Comparison of ENCODE assay signal across 11 mouse cellular contexts in the genomic region with DNA sequence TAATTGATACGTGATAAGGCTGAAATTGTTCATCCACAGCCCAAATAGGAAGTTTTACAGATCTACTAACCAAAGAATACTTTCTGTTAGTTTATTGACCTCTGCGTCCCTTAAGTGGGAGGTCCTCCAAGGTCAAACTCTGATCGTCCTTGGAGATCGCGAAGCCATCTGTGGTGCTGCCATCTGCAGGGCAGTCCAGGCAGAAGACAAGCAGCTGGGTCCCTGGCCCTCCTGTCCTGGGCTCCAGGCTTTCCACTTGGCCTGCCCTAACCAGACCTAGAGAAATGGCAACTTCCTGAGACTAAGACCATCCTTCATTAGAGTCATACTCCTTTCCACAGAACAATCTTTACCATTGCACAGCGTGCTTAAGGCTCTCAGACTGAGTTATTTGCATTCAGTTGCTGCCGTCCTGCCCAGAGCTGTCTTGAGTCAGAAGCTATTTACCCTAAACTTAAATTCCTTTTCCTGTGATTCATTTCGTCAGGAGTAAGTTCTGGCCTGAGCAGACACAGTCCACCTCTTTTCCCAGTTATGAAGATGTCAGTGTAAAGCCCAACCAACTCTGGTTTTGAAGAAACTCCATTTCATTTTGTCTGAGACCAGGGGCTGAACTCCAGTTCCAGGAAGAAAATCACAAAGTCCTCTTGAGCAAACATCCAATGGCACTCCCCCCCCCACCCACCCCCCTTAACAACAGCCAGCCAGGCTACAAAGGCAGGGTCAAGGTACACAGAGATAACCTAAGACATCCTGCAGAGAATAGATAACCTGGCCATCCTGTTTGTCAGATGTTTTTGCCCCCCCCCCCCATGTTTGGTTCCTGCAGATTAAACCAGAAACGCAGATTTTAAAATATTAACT. TPM values are rescaled to one million over a fixed set of nuclear protein-coding genes. Genes with fewer than 3 reads are reported as not detected.
DNase-seq lines count a peak whose midpoint lies in the region; ATAC-seq and TF ChIP-seq lines count a peak whose summit lies in the region.
"Had no signal": no experiment of that assay in that cellular context is flagged by ENCODE, and none has a peak within 500 bp of the region (broad histone marks: within the 10 kb centered on the region; RNA-seq: fewer than 3 reads in every experiment).

No protein-coding gene starts in this region.

- H3K9ac ChIP-seq in lung, embryonic 14.5 days, result no peak overlapping the region
- H3K9ac ChIP-seq in stomach, embryonic 15.5 days, result no peak overlapping the region
- H3K9ac ChIP-seq: hindbrain, embryonic 15.5 days; midbrain, embryonic 12.5 days had no signal

- no peaks in the 10 kb centered on the region for H3K9me3 ChIP-seq in lung, embryonic 14.5 days (ENCODE audit: low read depth, low read length)
- H3K9me3 ChIP-seq in stomach, embryonic 15.5 days, result no peaks in the 10 kb centered on the region
- H3K9me3 ChIP-seq: midbrain, embryonic 12.5 days had no signal

- H3K4me1 ChIP-seq in lung, embryonic 14.5 days (ENCODE audit: insufficient read depth), result no peaks in the 10 kb centered on the region
- no peaks in the 10 kb centered on the region for H3K4me1 ChIP-seq in stomach, embryonic 15.5 days
- H3K4me1 ChIP-seq: hindbrain, embryonic 15.5 days; midbrain, embryonic 12.5 days had no signal

- no peak overlapping the region for H3K27ac ChIP-seq in lung, embryonic 14.5 days (ENCODE audit: low read depth)
- peak overlapping the region; percentile 21; the same call in 1 of the 2 replicates for H3K27ac ChIP-seq in stomach, embryonic 15.5 days
- H3K27ac ChIP-seq: hindbrain, embryonic 15.5 days; midbrain, embryonic 12.5 days had no signal

- ATAC-seq in lung, embryonic 14.5 days (ENCODE audit: insufficient read depth), result no peak
- 0 out of 2 replicates have a peak, but pooled peaks have one; percentile 37 for ATAC-seq in granulocyte monocyte progenitor cell, adult 5-6 weeks (replicated peaks; ENCODE audit: poor library complexity, severe bottlenecking)
- ATAC-seq in stomach, embryonic 15.5 days (ENCODE audit: insufficient read depth, low FRiP score, low read depth), result no peak
- ATAC-seq in cerebellum, adult (ENCODE audit: insufficient number of reproducible peaks, low FRiP score, low TSS enrichment), result no peak

- no peaks in the 10 kb centered on the region for H3K27me3 ChIP-seq in lung, embryonic 14.5 days (ENCODE audit: insufficient read depth, low read length)
- H3K27me3 ChIP-seq in stomach, embryonic 15.5 days (replicated peaks), result no peaks in the 10 kb centered on the region
- H3K27me3 ChIP-seq: hindbrain, embryonic 15.5 days; midbrain, embryonic 12.5 days had no signal

- H3K4me3 ChIP-seq in lung, embryonic 14.5 days (ENCODE audit: low read depth, low read length), result no peak overlapping the region
- no peak overlapping the region for H3K4me3 ChIP-seq in stomach, embryonic 15.5 days (replicated peaks)
- H3K4me3 ChIP-seq: erythroblast, embryonic 14.5 days; hindbrain, embryonic 15.5 days; midbrain, embryonic 12.5 days had no signal

- H3K4me2 ChIP-seq in lung, embryonic 14.5 days, result no peak overlapping the region
- no peak overlapping the region for H3K4me2 ChIP-seq in stomach, embryonic 15.5 days
- H3K4me2 ChIP-seq: hindbrain, embryonic 15.5 days; midbrain, embryonic 12.5 days had no signal

- peak; percentile 4 to 6 for DNase-seq in adrenal gland, postnatal 36 days
- DNase-seq in adrenal gland, adult 18-20 months (ENCODE audit: low spot score in 2 of 2), result no peak
- DNase-seq in lung, embryonic 14.5 days, result peak; percentile 10
- no peak for DNase-seq in lung, postnatal 4 days
- no peak for DNase-seq in cerebellum, adult 9-11 months

- TF ChIP-seq CTCF in lung, embryonic 14.5 days (IDR thresholded peaks at IDR 0.05; ENCODE audit: low read depth), result peak; percentile 34

- 46% methylated on average over 9 of the region's 9 CpGs for WGBS in lung, embryonic 14.5 days
- 46% methylated on average over 9 of the region's 9 CpGs for WGBS in stomach, embryonic 15.5 days

- H3K36me3 ChIP-seq in lung, embryonic 14.5 days (ENCODE audit: insufficient read depth), result no peaks in the 10 kb centered on the region
- no peaks in the 10 kb centered on the region for H3K36me3 ChIP-seq in stomach, embryonic 15.5 days
- H3K36me3 ChIP-seq: hindbrain, embryonic 15.5 days; midbrain, embryonic 12.5 days had no signal

RNA-seq across cellular contexts. Expression of a gene that starts 35.0 kb away (rescaled TPM):
- under 1 TPM; 0.60 to 0.82 TPM for total RNA-seq in adrenal gland, postnatal 36 days (2021)
- total RNA-seq in adrenal gland, adult 18-20 months (2021), result 1 to 10 TPM in 1 of 2 experiments, under 1 TPM in 1; 0.99 to 1.4 TPM
- 0.24 and 0.76 TPM in 2 replicates for polyA plus RNA-seq in lung, embryonic 14.5 days (2014; fragmentation: Nextera tagmentation; extraction: Ambion mirVana)
- total RNA-seq in granulocyte monocyte progenitor cell, adult 5-6 weeks (2014; fragmentation: Nextera tagmentation), result 1.5 and 1.9 TPM in 2 replicates
- total RNA-seq in granulocyte monocyte progenitor cell, adult 5-6 weeks (2017), result 0.73 and 1.6 TPM in 2 replicates
- 0.37 and 0.64 TPM in 2 replicates for polyA plus RNA-seq in stomach, embryonic 15.5 days (2015; fragmentation: Nextera tagmentation; extraction: Ambion mirVana)

RNA-seq across cellular contexts. Expression of a gene that starts 38.0 kb away (rescaled TPM):
- 100 to 1,000 TPM in 1 of 2 experiments, 10 to 100 TPM in 1; 49.3 to 106 TPM for total RNA-seq in adrenal gland, postnatal 36 days (2021)
- total RNA-seq in adrenal gland, adult 18-20 months (2021), result 10 to 100 TPM; 32.7 to 76.3 TPM
- 36.5 and 37.1 TPM in 2 replicates for polyA plus RNA-seq in lung, embryonic 14.5 days (2014; fragmentation: Nextera tagmentation; extraction: Ambion mirVana)
- total RNA-seq in granulocyte monocyte progenitor cell, adult 5-6 weeks (2014; fragmentation: Nextera tagmentation), result 96.5 and 128 TPM in 2 replicates
- total RNA-seq in granulocyte monocyte progenitor cell, adult 5-6 weeks (2017), result 50.0 and 64.9 TPM in 2 replicates
- 35.6 and 36.7 TPM in 2 replicates for polyA plus RNA-seq in stomach, embryonic 15.5 days (2015; fragmentation: Nextera tagmentation; extraction: Ambion mirVana)

Comparison
In these comparisons a context has a peak if more than half of its experiments do, and no peak if none do; other contexts are left out.
1. DNase-seq: peak in adrenal gland, postnatal 36 days (2 of 2) and lung, embryonic 14.5 days (single experiment); none in adrenal gland, adult 18-20 months (0 of 2), lung, postnatal 4 days (0 of 2) and cerebellum, adult 9-11 months (single experiment).